Mouse (Mus musculus) CD4-positive, CD25-positive, alpha-beta regulatory T cell, adult 4 months (primary cell): ENCODE measurements around the gene Pgap2. TPM values are rescaled to one million over a fixed set of nuclear protein-coding genes. Genes with fewer than 3 reads are reported as not detected.

ENCODE experiments used
- ATAC-seq: one replicate; pipeline ENCODE4 v1.8.0; 2017
- polyA plus RNA-seq, 2 experiments: library from polyadenylated mRNA; unstranded; fragments of 100-300 nt; shearing (Covaris generic); gene quantifications; one replicate each; pipeline ENCODE4 v1.2.1; 2017

Pgap2 gene
- polyA plus RNA-seq, result 10 to 100 TPM; 46.8 to 60.4 TPM

DNA sequence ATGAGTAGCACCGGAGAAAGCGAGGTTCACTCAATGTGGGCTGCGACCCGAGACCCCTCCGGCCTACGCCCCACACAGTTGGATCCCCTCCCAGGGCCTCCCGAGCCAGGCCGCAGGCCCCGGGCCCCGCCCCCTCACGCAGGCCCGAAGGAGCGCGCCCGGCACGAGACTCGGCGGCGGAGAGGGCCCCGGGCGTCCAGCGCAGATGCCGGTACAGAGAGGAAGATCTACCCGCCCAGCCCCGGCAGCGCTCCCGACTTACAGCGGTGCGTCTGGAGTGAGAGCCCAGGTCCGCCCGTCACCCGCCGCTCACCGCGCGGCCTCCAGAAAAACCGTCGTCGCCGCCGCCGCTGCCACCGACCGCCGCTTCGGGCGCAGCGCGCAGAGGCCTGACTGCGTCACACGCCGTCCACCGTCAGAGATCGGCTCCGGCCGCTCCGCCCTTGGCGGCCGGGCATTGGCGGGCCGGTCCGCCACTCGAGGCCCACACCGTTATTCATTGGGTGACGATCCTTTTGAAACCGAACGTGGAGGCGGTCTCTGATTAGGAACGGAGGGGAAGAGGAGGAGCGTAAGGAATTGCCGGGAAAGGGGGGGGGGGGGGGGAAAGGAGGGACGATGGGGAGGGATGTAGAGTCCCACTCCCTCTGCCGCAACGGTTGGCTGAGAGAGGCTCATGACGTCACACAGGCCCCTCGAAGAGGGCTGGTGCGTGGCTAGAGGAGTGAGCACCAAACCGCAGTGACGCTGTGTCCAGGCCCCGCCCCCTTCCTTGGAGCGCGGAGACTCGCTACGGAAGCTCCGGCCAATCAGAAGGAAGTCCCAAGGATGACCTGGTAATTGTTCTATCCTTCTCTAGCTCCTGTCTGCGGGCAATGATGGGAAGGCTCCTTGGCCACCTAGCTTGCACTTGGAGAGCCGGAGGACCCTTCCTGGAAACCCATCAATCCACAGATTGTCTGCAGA is at the start of gene Pgap2, which contains the start of gene Nup98:
Gene Pgap2 (plus strand): TSS at position 453 of the 966 bp plus-strand sequence.
Gene Nup98 (minus strand): TSS at position 421 of the 966 bp plus-strand sequence.
- peak; percentile 87 for ATAC-seq

DNA sequence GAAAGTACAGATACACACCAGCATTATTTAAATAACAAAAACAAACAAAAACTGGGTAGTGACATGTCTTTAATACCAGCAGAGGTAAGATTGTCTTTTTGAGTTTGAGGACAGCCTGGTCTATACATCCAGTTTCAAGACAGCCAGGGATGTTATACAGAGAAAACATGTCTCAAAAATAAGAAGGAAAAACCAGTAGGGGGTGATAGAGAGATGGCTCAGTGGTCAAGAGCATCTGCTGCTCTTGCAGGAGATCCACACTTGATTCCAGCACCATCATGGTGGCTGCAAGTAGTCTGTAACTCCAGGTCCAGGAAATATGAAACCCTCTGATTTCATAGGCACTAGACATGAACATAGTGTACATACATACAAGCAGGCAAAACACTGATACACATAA is 39.7 kb upstream of the Pgap2 start:
- no peak for ATAC-seq

DNA sequence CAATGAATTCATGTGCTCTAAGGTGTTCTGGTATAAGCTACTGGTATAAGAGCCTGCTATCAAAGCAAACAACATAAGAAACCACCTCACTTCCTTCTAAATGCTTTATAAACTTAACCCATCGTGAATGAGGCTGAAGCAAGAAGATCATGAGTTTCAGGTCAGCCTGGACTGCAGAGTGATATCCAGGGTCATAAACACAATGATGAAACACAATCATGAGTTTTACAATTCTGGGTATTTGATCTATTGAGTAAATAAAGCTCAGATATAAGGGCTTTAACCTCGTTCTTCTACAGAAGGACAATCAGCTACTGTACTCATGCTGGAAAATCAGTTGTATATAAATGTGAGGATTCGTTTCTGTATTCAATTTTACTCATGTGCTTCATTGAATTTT is 26.2 kb upstream of the Pgap2 start:
- no peak for ATAC-seq

DNA sequence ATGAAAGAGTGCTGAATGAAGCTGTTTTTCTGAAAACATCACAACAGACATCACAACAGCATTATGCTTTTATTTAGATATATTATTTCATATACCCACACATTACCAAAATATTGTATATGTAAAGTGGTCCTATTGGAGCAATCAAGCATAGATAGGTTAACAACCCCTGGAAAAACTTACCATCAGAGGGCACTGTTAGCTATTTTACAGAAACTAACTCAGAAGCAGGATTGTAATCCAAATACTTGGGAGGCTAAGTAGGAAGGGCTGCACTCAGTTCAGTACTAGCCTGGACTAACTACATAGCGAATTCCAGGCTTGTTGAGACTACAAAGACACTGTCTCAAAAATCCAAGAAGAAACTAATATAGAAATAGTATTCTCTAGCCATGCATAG is 17.7 kb upstream of the Pgap2 start:
- ATAC-seq, result no peak

DNA sequence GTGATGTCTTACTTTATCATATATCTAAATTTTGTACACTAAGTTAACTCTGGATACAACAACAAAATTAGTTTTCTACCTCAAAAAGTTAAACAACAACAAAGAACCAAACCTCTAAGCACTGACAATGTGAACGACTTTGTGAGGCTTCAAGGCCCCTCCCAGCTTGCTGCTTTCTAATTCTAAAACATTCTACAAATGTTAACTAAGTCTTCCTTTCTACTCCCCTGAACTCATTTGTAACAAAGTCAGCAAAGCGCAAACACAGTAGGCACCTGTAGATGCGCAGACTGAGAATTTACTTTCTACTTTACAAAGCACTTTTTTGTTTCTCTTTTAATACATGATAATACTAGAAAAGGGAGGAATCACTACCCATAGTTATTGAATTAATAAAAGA is 9.4 kb upstream of the Pgap2 start:
- ATAC-seq, result no peak

DNA sequence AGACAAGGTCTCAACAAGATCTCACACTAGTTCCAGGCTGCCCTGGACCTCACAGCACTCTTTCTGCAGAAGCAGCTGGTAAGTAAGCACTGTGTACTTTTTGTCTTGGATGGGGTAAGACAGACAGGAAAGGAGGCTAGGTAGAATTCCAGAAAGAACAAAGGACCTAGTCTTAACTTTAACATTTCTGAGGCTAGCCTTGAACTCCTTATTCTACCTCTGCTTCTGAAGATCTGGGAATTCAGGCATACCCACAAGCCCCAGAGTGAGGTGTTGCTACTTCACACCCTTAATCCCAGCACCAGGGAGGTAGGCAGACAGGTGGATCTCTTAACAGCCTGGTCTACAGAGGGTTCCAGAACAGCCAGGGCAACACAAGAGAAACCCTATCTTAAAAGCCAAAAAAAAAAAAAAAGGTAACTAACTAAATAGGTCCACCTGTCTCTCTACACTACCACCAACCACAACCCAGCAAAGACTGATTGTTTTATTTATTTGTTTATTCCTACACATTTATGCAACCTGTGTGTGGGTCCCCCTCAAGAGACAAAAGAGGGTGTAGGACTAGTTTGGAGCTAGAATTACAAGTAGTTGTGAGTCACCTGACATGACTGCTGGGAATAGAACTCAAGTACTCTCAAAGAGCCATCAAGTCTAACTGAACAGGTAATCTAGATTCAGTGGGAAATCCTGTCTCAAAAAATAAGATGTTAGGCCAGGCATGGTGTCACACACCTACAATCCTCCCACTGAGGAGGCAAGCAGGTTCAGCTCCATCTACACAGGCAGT is 8.8 kb upstream of the Pgap2 start:
- no peak for ATAC-seq

DNA sequence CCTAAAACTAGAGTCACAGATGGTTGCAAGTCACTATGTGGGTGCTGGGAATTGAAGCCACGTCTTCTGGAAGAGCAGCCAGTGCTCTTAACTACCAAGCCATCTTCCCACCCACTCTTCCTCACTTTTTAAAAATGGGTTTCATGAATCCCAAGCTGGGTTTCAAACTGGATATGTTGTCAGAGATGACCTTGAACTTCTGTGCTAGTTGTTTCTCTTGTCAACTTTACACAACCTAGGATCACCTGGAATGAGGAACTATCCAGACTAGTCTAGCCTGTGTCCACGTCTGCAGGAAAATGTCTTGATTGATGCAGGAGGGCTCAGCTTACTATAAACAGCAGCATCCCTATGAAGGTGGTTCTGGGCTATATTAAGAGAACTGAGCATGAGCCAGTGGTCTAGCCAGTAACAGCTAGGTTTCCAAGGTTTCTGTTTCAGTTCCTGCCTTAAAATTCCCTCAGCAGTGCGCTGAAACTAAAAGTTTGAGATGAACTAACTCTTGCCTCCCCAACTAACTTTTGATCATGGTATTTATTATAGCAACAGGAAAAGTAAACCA is 5.6 kb upstream of the Pgap2 start:
- ATAC-seq, result no peak

DNA sequence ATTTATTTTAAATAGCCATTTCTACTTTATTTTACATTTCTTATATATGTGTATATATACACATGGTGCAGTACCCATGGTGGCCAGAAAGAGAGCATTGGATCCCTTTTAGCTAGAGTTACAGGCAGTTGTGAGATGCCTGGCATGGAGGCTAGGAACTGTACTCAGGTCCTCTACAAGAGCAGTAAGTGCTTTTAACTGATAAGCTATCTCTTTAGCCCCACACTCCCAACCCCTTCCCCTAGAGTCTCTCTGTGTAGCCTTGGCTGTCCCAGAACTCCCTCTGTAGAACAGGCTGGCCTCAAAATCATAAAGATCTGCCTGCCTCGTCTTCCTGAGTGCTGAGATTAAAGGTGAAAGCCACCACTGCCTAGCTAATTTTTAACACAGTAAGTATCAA is 4.4 kb upstream of the Pgap2 start:
- no peak for ATAC-seq

DNA sequence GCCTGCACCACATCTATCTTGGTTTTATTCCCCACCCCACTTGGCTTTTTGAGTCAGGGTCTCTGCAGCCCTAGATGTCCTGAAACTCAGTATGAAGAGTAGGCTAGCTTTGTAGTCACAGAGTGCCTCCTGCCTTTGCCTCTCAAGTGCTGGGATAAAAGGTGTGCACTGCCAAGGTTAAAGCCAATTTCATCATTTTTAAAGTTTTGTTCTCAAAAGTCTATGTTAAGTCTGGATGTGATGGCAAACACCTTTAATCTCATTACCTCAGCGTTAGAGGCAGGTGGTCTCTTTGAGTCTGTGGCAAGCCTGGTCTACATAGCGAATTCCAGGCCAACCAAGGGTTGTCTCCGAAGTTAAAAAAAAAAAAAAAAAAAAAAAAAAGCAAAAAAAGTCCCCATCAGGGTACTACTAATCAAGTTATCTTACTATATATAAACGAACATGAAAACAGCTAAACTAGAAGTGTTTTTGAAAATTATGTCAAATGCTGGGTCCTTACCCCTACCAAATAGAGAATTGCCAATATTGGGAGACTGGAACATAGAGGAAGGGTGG is 1.1 kb upstream of the Pgap2 start:
- no peak for ATAC-seq

DNA sequence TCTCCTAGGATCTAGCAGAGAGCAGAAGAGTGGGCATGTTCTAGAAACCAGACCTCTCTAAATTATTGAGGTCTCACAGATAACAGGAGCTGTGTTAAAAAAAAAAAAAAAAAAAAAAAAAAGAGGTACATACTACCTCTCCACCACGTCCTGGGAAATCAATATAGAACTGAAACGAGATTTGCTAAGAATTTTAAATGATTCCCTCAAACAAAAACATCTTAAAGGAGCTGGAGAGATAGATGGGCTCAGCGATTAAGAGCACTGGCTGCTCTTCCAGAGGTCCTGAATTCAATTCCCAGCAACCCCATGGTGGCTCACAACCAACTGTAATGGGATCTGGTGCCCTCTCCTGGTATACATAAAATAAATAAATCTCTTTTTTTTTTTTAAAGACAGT is 1.1 kb downstream of the Pgap2 start:
- no peak for ATAC-seq

DNA sequence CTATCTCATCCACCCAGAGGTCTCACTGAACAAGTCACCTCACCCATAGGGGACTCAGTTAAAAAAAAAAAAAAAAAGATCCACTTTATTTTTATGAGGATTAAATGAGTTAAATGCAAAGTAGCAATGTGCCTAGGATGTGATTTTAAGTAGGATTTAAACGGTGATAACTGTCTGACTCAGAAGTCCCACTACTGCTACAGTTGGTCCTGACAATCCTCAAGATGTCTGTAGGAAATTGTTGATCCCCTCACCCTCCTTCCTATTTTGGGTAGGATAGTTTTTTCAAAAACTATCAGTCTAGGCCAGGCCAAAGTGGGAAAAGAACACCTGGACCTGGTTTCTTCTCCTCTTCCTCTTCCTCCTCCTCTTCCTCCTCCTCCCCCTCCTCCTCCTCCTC is 11.9 kb downstream of the Pgap2 start:
- no peak for ATAC-seq

DNA sequence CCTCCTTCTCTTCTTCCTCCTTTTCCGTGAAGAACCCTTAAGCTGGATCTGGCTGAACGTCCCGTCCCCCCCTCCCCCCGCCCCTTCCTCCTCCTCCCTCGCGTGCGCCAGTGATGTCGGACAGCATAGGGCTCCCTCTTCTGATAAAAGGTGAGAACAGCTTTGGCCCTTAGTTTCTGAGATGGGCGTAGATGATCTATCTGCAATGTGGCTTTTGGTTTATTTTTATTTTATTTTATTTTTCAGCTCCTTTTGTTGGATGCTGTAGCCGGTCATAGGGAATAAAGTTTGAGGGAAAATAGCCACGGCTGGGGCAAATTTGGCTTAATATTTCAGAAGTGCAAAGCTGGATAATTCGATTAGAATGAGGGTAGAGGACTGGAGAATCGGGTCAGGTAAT is 12.3 kb downstream of the Pgap2 start:
- ATAC-seq, result peak; percentile 61

DNA sequence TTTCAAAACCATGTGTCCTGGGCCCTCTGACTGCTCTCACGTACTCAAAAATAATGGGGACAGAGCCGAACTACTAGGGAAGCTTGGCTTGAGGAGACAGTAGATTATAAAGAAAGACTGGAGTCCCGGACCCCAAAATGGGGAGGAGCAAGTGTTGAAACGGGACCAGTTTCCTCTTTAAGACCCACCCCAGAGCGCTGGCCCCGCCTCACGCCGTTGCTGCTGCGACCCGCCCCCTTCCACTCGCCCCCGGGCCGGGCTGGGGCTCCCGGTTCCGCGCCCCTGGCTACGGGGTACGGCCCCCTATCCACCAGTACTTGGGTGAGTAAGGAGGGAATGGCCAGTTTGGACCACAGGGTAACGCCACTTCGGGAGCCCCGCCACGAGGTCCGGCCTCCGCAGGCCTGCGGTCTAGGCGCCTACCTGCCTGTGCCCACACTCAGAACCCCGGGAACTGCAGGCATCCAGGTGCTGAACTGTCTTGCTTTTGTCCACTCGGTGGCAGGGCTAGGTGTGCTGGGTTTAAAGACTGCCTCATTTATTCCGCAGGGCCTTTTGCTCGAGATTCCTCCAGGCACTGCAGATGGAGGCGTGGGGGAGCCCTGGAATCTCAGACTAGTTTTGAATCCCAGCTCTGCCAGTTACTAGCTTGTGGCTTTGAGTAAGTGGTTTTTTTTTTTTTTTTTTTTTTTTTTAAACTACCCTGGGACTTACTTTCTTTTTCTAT is 13.0 kb downstream of the Pgap2 start:
- ATAC-seq, result peak; percentile 84

DNA sequence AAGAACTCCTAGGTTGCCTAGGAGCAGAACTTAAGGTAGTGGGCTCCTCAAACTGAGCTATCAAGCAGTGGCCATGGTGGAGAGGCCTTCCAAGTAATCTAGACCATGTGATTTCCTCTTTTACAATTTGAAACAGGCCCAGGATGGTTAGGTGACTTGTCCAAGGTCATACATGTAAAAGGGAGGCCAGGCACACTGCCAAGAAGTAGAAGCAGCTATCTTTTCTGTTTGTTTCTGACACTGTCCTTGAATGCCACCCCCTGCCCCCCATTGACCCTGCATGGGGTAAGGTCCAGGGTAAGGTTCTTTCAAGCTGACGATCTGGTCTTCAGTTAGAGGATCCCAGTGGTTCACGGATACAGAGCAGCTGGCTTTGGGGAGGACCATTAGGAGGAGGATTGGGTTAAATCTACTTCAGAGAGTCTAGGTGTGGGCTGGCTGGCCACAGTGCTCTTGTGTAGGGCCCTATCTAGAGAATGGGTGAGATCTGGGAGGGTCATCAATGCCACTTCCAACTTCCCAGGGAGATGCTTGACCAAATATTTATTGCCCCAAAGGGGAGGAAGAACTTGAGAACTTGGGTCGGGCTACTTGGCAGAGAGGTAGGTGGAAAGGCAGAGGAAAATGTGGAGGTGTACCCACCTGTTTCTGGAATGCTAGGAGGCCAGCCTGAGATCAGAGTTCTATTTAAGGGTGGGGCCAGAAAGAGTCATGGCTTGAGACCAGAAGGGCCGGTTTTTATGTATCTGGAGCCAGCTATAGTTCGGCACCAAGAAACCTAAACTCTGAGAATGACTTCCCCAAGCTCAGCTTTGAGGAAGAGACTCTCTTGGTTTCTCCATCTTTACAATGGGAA is 14.1 kb downstream of the Pgap2 start:
- no peak for ATAC-seq

DNA sequence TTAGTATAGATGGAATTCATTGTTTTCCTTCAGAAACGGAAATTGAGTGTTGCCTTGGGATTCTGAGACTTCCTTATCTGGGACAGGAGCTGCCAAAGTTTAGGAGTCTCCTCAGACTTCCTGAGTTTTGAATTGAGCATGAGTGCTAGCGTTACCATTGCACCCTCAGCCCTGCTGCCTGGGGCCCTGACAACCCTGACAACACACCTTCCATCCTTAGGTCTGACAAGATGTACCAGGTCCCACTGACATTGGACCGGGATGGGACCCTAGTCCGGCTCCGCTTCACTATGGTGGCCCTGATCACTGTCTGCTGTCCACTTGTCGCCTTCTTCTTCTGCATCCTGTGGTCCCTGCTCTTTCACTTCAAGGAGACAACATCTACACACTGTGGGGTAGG is 16.0 kb downstream of the Pgap2 start:
- no peak for ATAC-seq

DNA sequence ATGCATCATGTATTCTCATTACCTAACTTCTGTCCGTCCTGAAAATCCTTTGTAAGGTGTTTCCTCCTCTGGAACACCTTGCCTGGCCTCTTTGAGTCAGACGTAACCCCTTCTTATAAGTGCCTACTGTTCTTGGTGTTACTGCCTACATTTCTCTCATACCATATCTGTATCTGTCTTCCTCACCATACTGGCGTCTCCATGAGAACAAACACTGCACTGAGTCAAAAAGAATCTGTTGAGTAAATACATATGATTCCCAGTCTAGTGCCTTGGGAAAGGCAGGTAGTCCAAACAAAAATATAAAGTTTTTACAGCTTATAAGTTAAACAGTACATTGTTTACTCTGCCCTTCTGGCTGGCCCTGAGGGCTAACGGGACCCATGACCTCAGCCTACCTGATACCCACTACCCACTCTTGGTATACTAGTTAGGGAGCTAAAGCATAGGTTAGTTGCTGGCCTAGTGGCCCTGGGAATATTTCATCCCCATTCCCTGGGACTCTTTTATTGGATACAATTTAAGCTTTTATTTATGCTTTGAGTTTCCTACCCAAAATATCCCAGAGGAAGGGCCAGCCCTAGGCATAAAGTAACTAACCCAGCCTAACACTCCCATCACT is 18.2 kb downstream of the Pgap2 start:
- ATAC-seq, result no peak

DNA sequence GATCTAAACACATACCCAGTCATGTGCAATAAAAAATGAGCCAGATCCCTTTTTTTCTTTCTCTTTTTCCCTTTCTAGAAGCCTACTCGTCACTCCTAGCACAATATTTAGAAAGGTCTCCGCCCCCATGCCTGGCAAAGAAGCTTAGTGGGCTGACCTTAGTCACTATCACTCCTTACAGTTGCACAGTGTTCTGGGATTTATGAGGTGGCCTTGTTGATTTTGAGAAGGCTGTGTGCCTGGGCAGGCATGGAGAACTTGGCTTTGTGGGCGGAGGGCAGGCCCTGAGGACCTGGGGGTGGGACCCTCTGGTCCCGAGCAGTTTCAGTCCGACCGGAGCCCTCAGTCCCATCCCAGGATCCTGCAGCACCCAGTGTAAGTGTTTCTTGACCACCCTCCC is 19.8 kb downstream of the Pgap2 start:
- no peak for ATAC-seq

DNA sequence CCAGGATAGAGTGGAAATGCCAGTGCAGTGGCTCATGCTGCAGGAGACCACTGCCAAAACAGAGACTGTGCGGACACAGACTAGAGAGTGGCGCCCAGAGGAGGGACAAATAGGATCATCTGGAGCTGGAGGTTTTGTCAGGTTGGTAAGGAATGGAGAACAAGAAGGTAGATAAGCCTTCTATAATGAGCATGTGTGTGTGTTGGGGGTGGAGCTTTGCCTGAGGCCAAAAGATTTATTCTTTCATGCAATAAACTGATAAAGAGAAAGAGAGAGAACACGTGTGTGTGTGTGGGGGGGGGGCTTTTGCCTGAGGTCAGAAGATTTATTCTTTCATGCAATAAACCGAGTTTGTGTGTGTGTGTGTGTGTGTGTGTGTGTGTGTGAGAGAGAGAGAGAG is 23.1 kb downstream of the Pgap2 start:
- ATAC-seq, result no peak

DNA sequence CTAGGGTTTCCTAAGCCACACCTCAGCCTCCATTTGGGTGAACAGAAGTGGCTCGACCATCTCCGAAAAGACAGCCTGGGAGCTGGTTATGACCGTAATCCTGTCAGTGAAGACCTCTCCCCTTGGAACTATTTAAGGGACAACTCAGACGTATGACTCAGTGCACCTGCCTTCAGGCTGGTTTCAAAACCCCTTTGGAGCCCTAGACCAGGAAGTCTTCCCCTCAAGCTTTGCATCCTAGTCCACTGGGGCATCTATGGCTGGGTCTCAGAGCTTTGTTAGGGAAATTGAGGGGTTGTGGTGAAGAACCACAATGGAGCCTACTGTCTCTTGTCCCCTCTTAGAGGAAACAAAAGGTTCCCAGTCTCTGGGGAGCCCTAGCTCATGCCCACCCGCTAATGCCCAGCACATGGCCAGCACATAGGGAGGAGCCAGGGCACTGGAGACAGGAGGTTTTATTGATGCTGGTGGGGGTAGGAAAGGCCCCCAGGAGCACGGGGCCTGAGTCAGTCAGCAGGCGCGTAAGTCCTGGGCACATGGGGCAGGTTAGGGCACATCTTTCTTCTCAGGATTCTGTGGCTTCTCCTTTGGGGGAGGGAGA is 28.8 kb downstream of the Pgap2 start:
- no peak for ATAC-seq

DNA sequence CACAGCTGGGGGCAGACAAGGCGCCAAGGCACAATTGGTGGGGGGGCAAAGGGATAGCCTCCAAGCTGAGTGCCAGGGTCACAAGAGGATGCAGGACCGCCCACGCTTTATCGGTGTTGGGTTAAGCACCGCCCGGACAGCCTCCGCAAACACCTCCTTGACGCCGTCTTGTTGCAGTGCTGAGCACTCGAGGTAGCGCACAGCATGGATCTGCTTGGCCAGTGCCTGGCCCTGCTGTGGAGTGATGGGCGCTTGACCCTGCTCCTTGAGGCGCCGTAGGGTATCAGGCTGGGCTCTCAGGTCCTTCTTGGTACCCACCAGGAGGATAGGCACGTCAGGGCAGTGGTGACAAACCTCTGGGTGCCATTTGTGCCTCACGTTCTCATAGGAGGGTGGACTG is 29.6 kb downstream of the Pgap2 start:
- ATAC-seq, result no peak
